Mouse (Mus musculus) lung, embryonic 16.5 days (tissue): ENCODE data around the gene Pex6. TPM values are rescaled to one million over a fixed set of nuclear protein-coding genes. Genes with fewer than 3 reads are reported as not detected.
A peak's percentile ranks its signal among the peaks of the same experiment; 100 is the strongest.

Experiments
- ATAC-seq: fragments of 200-750 bp; cut with Nextera tagmentation; 2 replicates; pipeline ENCODE4 v1.8.0; 2017; ENCODE audit warnings: low read depth, mild to moderate bottlenecking, moderate library complexity
- H3K27ac ChIP-seq: fragments of 300-500 bp; sonication (generic); 2 replicates; pipeline ENCODE4 v1.5.1; 2014; ENCODE audit warnings: mild to moderate bottlenecking, control low read depth, low read length
- H3K27me3 ChIP-seq: fragments of 300-500 bp; sonication (generic); 2 replicates; pipeline ENCODE4 v1.6.1; 2014; ENCODE audit warnings: low read depth, low read length, mixed read lengths; ENCODE audit not compliant: control insufficient read depth, insufficient read depth
- H3K36me3 ChIP-seq: fragments of 300-500 bp; sonication (generic); 2 replicates; pipeline ENCODE4 v1.6.1; 2014; ENCODE audit warnings: low read length; ENCODE audit not compliant: control insufficient read depth, insufficient read depth
- H3K4me1 ChIP-seq: fragments of 300-500 bp; sonication (generic); replicated peaks from 2 replicates; pipeline ENCODE4 v1.6.1; 2014; ENCODE audit warnings: low read length, mixed read lengths; ENCODE audit not compliant: control insufficient read depth, insufficient read depth
- H3K4me2 ChIP-seq: fragments of 300-500 bp; sonication (generic); 2 replicates; pipeline ENCODE4 v1.6.1; 2014; ENCODE audit warnings: low read depth, low read length, control low read depth
- H3K4me3 ChIP-seq: fragments of 300-500 bp; sonication (generic); 2 replicates; pipeline ENCODE4 v1.5.1; 2014; ENCODE audit warnings: mild to moderate bottlenecking, low read length, control low read depth
- H3K9ac ChIP-seq: fragments of 300-500 bp; sonication (generic); 2 replicates; pipeline ENCODE4 v1.6.1; 2014; ENCODE audit warnings: low read length, control low read depth
- H3K9me3 ChIP-seq: fragments of 300-500 bp; sonication (generic); 2 replicates; pipeline ENCODE4 v1.6.1; 2016; ENCODE audit warnings: low read length; ENCODE audit not compliant: control insufficient read depth
- WGBS: fragments of 180-500 bp; shearing (Covaris S2); extraction: QIAGEN DNeasy Blood & Tissue Kit; methylation state at CpG from one replicate; pipeline ENCODE4 v1.1.7; 2014; 5-methylcytosine and 5-hydroxymethylcytosine counted together
- polyA plus RNA-seq: library from polyadenylated mRNA; unstranded; fragments of >200 nt; fragmentation: Nextera tagmentation; extraction: Ambion mirVana; gene quantifications from 2 replicates; pipeline ENCODE4 v1.2.1, GENCODE M21; 2015

Gene Pex6
- polyA plus RNA-seq, 1 experiment from 2014 or later, result 22.1 TPM

GRCm38 (mm10) chr17:46742986-46743385 lies 31.7 kb downstream of the Pex6 start:
- H3K9me3 ChIP-seq, result no peaks in the 10 kb centered on the region
- H3K27ac ChIP-seq, result no peak overlapping the region
- H3K4me2 ChIP-seq, result no peak overlapping the region
- H3K4me3 ChIP-seq, result no peak overlapping the region
- ATAC-seq, result peak; percentile 38; the same call in 1 of the 2 replicates
- no peak overlapping the region for H3K9ac ChIP-seq
- H3K4me1 ChIP-seq, result no peaks in the 10 kb centered on the region
- 71% methylated on average over 9 of the region's 9 CpGs for WGBS
- H3K36me3 ChIP-seq, result peaks cover 7% of the 10 kb centered on the region; the same call in 1 of the 2 replicates
- no peaks in the 10 kb centered on the region for H3K27me3 ChIP-seq

DNA sequence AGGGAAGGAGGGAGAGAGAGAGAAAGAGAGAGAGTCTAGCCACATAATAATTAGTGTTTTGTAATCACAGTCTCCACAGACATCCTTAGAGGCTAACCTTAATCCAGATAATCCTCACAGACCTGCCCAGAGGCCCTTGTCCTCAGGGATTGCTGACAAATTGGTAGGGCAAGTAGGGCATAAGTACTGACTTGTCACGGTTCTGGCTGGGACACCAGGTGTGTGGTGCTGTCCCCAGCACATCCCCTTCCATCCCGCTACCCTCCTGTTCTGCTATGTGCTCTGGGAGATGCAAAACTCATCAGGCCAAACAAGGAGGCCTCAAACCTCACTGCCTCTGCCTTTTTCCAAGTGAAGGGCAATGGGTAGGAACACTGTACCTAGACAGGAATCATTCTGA lies 34.2 kb downstream of the Pex6 start:
- Histone ChIP-seq H3K9me3 (no peaks in the 10 kb centered on the region), H3K27ac (no peak overlapping the region), H3K27me3 (no peaks in the 10 kb centered on the region), H3K9ac (no peak overlapping the region), H3K4me1 (no peaks in the 10 kb centered on the region; the same call in 1 of the 2 replicates), H3K4me3 (no peak overlapping the region), H3K36me3 (peaks cover 7% of the 10 kb centered on the region; the same call in 1 of the 2 replicates), H3K4me2 (no peak overlapping the region)
- 94% methylated on average over 2 of the region's 2 CpGs for WGBS
- no peak for ATAC-seq

DNA sequence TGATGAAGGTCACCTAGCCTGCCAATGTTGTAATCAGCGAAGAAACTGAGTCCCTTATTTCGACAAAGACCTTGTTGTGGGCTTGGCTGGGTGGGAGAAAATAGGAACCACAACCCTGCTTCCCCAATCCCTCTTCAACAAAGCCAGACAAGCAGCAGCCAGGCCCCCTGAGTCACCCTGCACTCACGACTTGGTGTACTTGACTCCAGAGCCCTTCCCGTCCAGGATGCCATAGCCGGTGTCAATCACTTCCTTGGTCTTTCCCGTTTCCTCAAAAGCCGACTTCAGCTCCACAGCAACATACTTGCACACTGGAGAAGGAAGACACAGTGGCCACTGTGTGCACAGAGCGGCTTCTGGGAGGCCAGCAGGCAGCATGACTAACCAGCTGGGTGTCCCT lies 36.0 kb downstream of the Pex6 start:
- H3K27me3 ChIP-seq, result no peaks in the 10 kb centered on the region
- peaks cover 7% of the 10 kb centered on the region; the same call in 1 of the 2 replicates for H3K36me3 ChIP-seq
- no peaks in the 10 kb centered on the region for H3K9me3 ChIP-seq
- H3K4me1 ChIP-seq, result peaks cover 7% of the 10 kb centered on the region
- no peak overlapping the region for H3K4me3 ChIP-seq
- no peak for ATAC-seq
- H3K4me2 ChIP-seq, result no peak overlapping the region
- 79% methylated on average over 8 of the region's 8 CpGs for WGBS
- no peak overlapping the region for H3K9ac ChIP-seq
- H3K27ac ChIP-seq, result no peak overlapping the region

DNA sequence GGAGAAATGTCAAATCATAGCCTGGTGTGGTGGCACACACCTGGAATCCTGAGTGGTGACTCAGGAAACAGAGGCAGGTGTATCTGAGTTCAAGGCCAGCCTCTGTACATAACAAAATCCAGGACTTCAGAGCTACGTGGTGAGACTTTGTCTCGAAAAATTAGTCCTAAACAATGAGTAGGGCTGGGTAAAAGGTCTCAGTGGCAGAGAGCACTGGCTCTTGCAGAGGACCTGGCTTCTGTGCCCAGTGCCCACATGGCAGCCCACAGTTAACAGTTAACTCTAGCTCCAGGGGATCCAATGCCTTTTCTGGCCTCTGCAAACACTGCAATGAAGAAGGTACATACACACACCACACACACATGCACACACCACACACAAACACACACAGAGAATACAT lies 36.5 kb downstream of the Pex6 start:
- peaks cover 12% of the 10 kb centered on the region for H3K4me1 ChIP-seq
- no peak for ATAC-seq
- no peak overlapping the region for H3K4me3 ChIP-seq
- no peak overlapping the region for H3K4me2 ChIP-seq
- 82% methylated on average over 2 of the region's 2 CpGs for WGBS
- peaks cover 5% of the 10 kb centered on the region; the same call in 1 of the 2 replicates for H3K36me3 ChIP-seq
- no peak overlapping the region for H3K27ac ChIP-seq
- H3K9me3 ChIP-seq, result no peaks in the 10 kb centered on the region
- no peaks in the 10 kb centered on the region for H3K27me3 ChIP-seq
- H3K9ac ChIP-seq, result no peak overlapping the region

- no peaks in the 10 kb centered on the region for H3K27me3 ChIP-seq
- no peak overlapping the region for H3K9ac ChIP-seq
- no peak overlapping the region for H3K4me2 ChIP-seq
- no peak overlapping the region for H3K27ac ChIP-seq
- WGBS, result 87% methylated on average over 5 of the region's 5 CpGs
- H3K9me3 ChIP-seq, result no peaks in the 10 kb centered on the region
- peaks cover 5% of the 10 kb centered on the region; the same call in 1 of the 2 replicates for H3K36me3 ChIP-seq
- peaks cover 12% of the 10 kb centered on the region for H3K4me1 ChIP-seq
- no peak for ATAC-seq
- H3K4me3 ChIP-seq, result no peak overlapping the region
These were observed 38.0 kb downstream of the Pex6 start for GRCm38 (mm10) chr17:46749282-46749681.

DNA sequence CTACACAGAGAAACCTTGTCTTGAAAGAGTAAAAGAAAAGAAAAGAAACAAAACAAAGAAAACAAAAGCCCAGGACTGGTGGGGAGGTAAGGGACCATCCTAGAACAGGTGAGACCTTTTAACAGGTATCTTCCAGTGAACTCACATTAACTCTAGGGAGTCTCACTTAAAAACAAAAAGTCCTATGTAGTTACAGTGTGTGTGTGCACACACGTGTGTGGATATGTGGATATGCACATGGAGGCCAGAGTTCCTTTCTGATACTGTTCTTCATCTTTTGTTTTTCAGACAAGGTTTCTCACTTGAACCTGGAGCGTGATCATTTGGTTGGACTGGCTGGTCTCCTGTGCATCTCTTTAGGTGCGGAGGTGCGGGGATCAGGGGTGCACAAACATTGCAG lies 39.3 kb downstream of the Pex6 start:
- Histone ChIP-seq H3K36me3 (peaks cover 5% of the 10 kb centered on the region; the same call in 1 of the 2 replicates), H3K4me2 (peak overlapping the region; percentile 85), H3K27ac (no peak overlapping the region), H3K9ac (peak overlapping the region; percentile 82), H3K27me3 (no peaks in the 10 kb centered on the region), H3K4me3 (peak overlapping the region; percentile 87), H3K4me1 (peaks cover 12% of the 10 kb centered on the region), H3K9me3 (no peaks in the 10 kb centered on the region)
- no peak for ATAC-seq
- 87% methylated on average over 4 of the region's 4 CpGs for WGBS

GRCm38 (mm10) chr17:46751056-46751793 lies 40.0 kb downstream of the Pex6 start:
- ATAC-seq, result peak; percentile 50
- peaks cover 4% of the 10 kb centered on the region; the same call in 1 of the 2 replicates for H3K36me3 ChIP-seq

GRCm38 (mm10) chr17:46751794-46752556 lies 40.7 kb downstream of the Pex6 start, which contains the start of gene Cnpy3:
Gene Cnpy3 (minus strand): TSS chr17:46752214.
- Histone ChIP-seq H3K36me3 (peaks cover 4% of the 10 kb centered on the region; the same call in 1 of the 2 replicates), H3K27me3 (no peaks in the 10 kb centered on the region), H3K4me1 (peaks cover 12% of the 10 kb centered on the region), H3K9me3 (no peaks in the 10 kb centered on the region), H3K27ac (peak within 1 kb of the TSS; percentile 93), H3K4me2 (peak within 1 kb of the TSS; percentile 85), H3K4me3 (peak within 1 kb of the TSS; percentile 87), H3K9ac (peak within 1 kb of the TSS; percentile 82)
- WGBS, result under 1% methylated on average over 58 of the region's 58 CpGs
- peak; percentile 99 for ATAC-seq

More at GRCm38 (mm10) chr17:46751056-46751793, 40.0 kb downstream of the Pex6 start:
- Histone ChIP-seq H3K4me2 (peak overlapping the region; percentile 85), H3K27ac (peak overlapping the region; percentile 93), H3K27me3 (no peaks in the 10 kb centered on the region), H3K4me3 (peak overlapping the region; percentile 87), H3K9ac (peak overlapping the region; percentile 82), H3K9me3 (no peaks in the 10 kb centered on the region), H3K4me1 (peaks cover 12% of the 10 kb centered on the region)
- WGBS, result 12% methylated on average over 16 of the region's 16 CpGs

DNA sequence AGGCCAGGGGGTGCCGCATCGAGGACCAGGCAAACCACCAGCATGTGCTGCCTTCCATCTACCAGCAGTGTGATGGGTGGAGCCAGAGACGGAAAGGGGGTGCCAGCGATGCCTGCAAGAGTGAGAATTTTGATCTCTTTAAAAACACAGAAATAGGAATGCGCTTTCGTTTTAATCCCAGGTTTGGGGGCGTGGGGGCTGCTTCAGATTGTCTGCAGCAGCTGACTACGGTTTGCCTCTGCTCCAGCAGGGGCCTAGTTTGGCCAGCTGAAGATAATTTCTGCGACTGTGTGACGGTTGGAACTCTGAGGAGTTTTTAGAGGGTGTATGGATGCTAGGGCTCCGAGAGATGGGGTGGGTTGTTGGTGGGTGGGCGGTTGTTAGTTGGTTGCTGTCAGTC lies 47.5 kb downstream of the Pex6 start:
- Histone ChIP-seq H3K27ac (no peak overlapping the region), H3K9ac (no peak overlapping the region), H3K36me3 (no peaks in the 10 kb centered on the region), H3K4me1 (no peaks in the 10 kb centered on the region), H3K27me3 (no peaks in the 10 kb centered on the region), H3K4me2 (no peak overlapping the region), H3K4me3 (no peak overlapping the region), H3K9me3 (no peaks in the 10 kb centered on the region)
- WGBS, result 78% methylated on average over 12 of the region's 12 CpGs
- ATAC-seq, result no peak
